Mouse (Mus musculus): ENCODE measurements around the gene Slc4a2. TPM values are rescaled to one million over a fixed set of nuclear protein-coding genes. Genes with fewer than 3 reads are reported as not detected.
"Not testable (repeated sequence)": the region's sequence is repeated elsewhere in the genome, so short reads cannot be mapped to it uniquely, and the experiment has no call there.

Gene Slc4a2
- polyA plus RNA-seq, 1 experiment from 2014 or later, result 38.4 TPM

DNA sequence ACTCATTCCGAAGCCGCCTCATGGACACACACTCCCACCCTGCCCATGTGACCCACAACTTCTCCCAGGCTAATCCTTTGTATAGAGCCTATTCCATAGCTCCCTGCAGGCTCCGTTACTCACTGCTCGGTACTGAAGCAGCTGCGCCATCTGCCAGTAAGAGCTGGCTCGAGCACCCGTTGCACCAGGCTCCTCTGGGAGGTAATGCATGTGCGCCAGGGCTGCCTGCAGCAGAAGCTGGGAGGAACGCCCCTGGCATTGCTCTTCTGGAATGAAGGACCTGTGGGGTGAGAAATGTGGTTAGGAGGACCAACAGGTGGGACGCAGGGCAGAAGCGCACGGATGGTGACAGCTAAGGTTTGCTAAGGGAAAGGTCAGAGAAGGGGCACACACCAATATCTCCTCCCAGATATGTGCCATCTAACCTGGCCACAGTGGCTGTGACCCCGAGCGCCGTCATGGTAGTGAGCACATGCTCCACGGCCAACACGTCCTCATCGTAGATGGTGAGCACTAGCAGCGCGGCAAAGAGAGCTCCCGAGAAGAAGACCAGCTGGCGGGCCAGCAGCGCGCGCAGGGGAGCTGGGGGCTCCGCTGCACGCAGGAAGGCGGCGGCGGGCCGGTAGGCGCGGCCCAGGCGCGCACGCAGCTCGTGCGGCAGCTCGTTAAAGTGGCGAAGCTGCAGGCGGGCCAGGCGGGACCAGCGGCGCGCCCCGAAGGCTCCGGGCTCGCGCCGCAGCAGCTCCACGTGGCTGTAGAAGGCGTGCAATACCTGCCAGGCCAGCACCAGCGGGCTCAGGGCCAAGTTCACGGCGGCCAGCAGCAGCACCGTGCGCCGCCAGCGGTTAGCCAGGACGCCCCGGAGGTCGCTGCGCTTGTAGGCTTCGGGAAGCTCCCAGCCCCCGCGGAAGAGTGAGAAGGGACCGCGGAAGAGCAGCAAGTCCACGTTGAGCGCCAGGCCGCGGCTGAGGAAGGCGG is 36.1 kb upstream of the Slc4a2 start:
- H3K27me3 ChIP-seq (replicated peaks; ENCODE audit: low read depth, poor library complexity, severe bottlenecking), result peaks cover 76% of the 10 kb centered on the region
- no peaks in the 10 kb centered on the region for H3K9me3 ChIP-seq
- peak; percentile 71 for DNase-seq (ENCODE audit: low spot score)
- 1% methylated on average over 73 of the region's 73 CpGs for whole genome bisulfite sequencing
- H3K4me1 ChIP-seq, result peaks cover 49% of the 10 kb centered on the region
- H3K36me3 ChIP-seq (replicated peaks), result no peaks in the 10 kb centered on the region
- peak overlapping the region; percentile 78 for H3K27ac ChIP-seq (replicated peaks)
- peak overlapping the region; percentile 66 for H3K4me3 ChIP-seq

GRCm38 (mm10) chr5:24388246-24388915 is 35.3 kb upstream of the Slc4a2 start:
- Histone ChIP-seq H3K4me1 (peaks cover 42% of the 10 kb centered on the region), H3K27me3 (replicated peaks; ENCODE audit: low read depth, poor library complexity, severe bottlenecking) (peaks cover 76% of the 10 kb centered on the region), H3K36me3 (replicated peaks) (no peaks in the 10 kb centered on the region), H3K27ac (replicated peaks) (peak overlapping the region; percentile 78), H3K9me3 (no peaks in the 10 kb centered on the region), H3K4me3 (peak overlapping the region; percentile 66)
- no peak for DNase-seq (ENCODE audit: low spot score)
- WGBS, result 24% methylated on average over 26 of the region's 26 CpGs

DNA sequence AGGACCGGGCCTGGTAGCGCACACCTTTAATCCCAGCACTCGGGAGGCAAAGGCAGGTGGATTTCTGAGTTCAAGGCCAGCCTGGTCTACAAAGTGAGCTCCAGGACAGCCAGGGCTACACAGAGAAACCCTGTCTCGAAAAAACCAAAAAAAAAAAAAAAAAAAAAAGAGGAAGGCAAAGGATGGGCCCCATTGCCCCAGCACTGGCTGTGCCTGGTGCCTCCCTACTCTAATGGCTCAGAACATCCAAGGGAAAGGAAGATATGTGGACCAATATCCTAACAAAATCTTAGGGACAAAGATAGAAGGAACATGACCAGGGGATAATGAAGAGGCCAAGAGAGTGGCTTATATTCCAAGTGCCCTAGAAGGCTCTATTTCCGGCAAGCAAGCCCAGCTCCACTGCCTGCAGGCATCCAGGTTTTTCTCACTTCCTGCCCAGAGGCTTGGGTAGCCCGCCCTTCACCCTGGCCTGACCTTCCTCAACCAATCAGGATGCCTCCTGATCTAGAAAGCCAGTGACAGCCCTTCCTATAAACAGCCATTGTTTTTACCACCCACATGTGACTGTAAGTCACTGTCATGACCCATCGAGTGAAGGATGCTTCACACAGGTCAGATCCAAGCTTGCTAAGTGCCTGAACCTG is 34.5 kb upstream of the Slc4a2 start:
- 44% methylated on average over 7 of the region's 7 CpGs for WGBS
- no peaks in the 10 kb centered on the region for H3K9me3 ChIP-seq
- H3K27ac ChIP-seq (replicated peaks), result no peak overlapping the region; the same call in 1 of the 2 replicates
- H3K4me3 ChIP-seq, result no peak overlapping the region
- H3K4me1 ChIP-seq, result peaks cover 43% of the 10 kb centered on the region
- no peaks in the 10 kb centered on the region for H3K36me3 ChIP-seq (replicated peaks)
- peak; percentile 64 for DNase-seq (ENCODE audit: low spot score)
- peaks cover 76% of the 10 kb centered on the region for H3K27me3 ChIP-seq (replicated peaks; ENCODE audit: low read depth, poor library complexity, severe bottlenecking)

GRCm38 (mm10) chr5:24389658-24390020 is 34.0 kb upstream of the Slc4a2 start:
- Histone ChIP-seq H3K36me3 (replicated peaks) (no peaks in the 10 kb centered on the region), H3K27ac (replicated peaks) (no peak overlapping the region; the same call in 1 of the 2 replicates), H3K27me3 (replicated peaks; ENCODE audit: low read depth, poor library complexity, severe bottlenecking) (peaks cover 72% of the 10 kb centered on the region), H3K4me1 (peaks cover 44% of the 10 kb centered on the region), H3K4me3 (no peak overlapping the region), H3K9me3 (no peaks in the 10 kb centered on the region)
- WGBS, result 78% methylated on average over 4 of the region's 4 CpGs
- no peak for DNase-seq (ENCODE audit: low spot score)

DNA sequence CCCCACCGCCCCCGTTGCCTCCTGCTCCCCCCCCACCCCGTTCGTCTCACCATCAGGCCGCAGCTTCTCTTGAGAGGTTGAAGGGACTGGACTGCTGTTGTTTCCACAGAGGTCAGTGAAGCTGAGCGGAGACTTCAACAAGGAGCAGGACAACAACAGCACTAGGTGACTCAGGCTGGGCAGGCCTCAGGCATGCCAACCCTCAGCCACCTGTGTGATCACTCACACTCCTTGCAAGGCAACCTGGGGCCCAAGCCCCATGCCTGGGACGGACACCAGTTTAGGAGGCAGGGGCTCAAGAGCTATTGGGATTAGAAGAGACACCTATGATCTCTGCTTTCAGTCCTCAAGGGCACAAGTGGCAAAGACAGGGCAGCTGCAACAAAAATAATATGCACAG is 31.8 kb upstream of the Slc4a2 start, which contains the start of gene Atg9b:
Gene Atg9b, minus strand, starts transcription at position 280 of the 400 bp plus-strand sequence.
- peaks cover 4% of the 10 kb centered on the region; the same call in 1 of the 2 replicates for H3K36me3 ChIP-seq (replicated peaks)
- H3K27me3 ChIP-seq (replicated peaks; ENCODE audit: low read depth, poor library complexity, severe bottlenecking), result peaks cover 49% of the 10 kb centered on the region
- no peaks in the 10 kb centered on the region for H3K9me3 ChIP-seq
- DNase-seq (ENCODE audit: low spot score), result no peak
- peaks cover 47% of the 10 kb centered on the region for H3K4me1 ChIP-seq
- H3K4me3 ChIP-seq, result no peak within 1 kb of the TSS
- 86% methylated on average over 7 of the region's 7 CpGs for WGBS
- no peak within 1 kb of the TSS for H3K27ac ChIP-seq (replicated peaks)

GRCm38 (mm10) chr5:24392724-24393123 is 30.9 kb upstream of the Slc4a2 start:
- H3K4me3 ChIP-seq, result no peak overlapping the region
- DNase-seq (ENCODE audit: low spot score), result no peak
- H3K27ac ChIP-seq (replicated peaks), result no peak overlapping the region
- peaks cover 41% of the 10 kb centered on the region for H3K27me3 ChIP-seq (replicated peaks; ENCODE audit: low read depth, poor library complexity, severe bottlenecking)
- peaks cover 38% of the 10 kb centered on the region for H3K4me1 ChIP-seq
- H3K36me3 ChIP-seq (replicated peaks), result peaks cover 4% of the 10 kb centered on the region; the same call in 1 of the 2 replicates
- WGBS, result 79% methylated on average over 7 of the region's 7 CpGs
- H3K9me3 ChIP-seq, result no peaks in the 10 kb centered on the region

GRCm38 (mm10) chr5:24393392-24393997 is 30.1 kb upstream of the Slc4a2 start, which contains the start of gene Abcb8:
Gene Abcb8, plus strand, starts transcription at chr5:24393663.
- H3K4me3 ChIP-seq, result peak within 1 kb of the TSS; percentile 62
- no peaks in the 10 kb centered on the region for H3K9me3 ChIP-seq
- H3K36me3 ChIP-seq (replicated peaks), result peaks cover 4% of the 10 kb centered on the region; the same call in 1 of the 2 replicates
- WGBS, result 23% methylated on average over 7 of the region's 7 CpGs
- DNase-seq (ENCODE audit: low spot score), result peak; percentile 80
- peaks cover 33% of the 10 kb centered on the region for H3K27me3 ChIP-seq (replicated peaks; ENCODE audit: low read depth, poor library complexity, severe bottlenecking)
- H3K27ac ChIP-seq (replicated peaks), result peak within 1 kb of the TSS; percentile 87
- peaks cover 30% of the 10 kb centered on the region for H3K4me1 ChIP-seq

- DNase-seq (ENCODE audit: low spot score), result peak; percentile 96
- peaks cover 4% of the 10 kb centered on the region; the same call in 1 of the 2 replicates for H3K36me3 ChIP-seq (replicated peaks)
- peak overlapping the region; percentile 87 for H3K27ac ChIP-seq (replicated peaks)
- peaks cover 25% of the 10 kb centered on the region for H3K27me3 ChIP-seq (replicated peaks; ENCODE audit: low read depth, poor library complexity, severe bottlenecking)
- H3K9me3 ChIP-seq, result no peaks in the 10 kb centered on the region
- H3K4me3 ChIP-seq, result peak overlapping the region; percentile 62
- H3K4me1 ChIP-seq, result peaks cover 22% of the 10 kb centered on the region
- WGBS, result 1% methylated on average over 36 of the region's 36 CpGs
Observed at GRCm38 (mm10) chr5:24394165-24394894, 29.3 kb upstream of the Slc4a2 start.

DNA sequence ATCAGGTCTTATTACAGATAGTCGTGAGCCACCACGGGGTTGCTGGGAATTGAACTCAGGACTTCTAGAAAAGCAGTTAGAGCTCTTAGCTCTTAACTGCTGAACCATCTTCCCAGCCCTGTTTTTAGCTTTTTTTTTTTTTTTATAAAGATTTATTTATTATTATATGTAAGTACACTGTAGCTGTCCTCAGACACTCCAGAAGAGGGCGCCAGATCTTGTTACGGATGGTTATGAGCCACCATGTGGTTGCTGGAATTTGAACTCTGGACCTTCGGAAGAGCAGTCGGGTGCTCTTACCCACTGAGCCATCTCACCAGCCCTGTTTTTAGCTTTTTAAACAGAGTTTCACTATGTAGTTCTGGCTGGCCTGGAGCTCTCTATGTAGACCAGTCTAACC is 27.4 kb upstream of the Slc4a2 start:
- WGBS, result 88% methylated on average over 6 of the region's 6 CpGs
- DNase-seq (ENCODE audit: low spot score); H3K9me3 ChIP-seq; H3K27ac ChIP-seq (replicated peaks); H3K4me3 ChIP-seq; H3K27me3 ChIP-seq (replicated peaks; ENCODE audit: low read depth, poor library complexity, severe bottlenecking): not testable (repeated sequence)
- H3K4me1 ChIP-seq, result peaks cover 20% of the 10 kb centered on the region
- peaks cover 19% of the 10 kb centered on the region for H3K36me3 ChIP-seq (replicated peaks)

- no peaks in the 10 kb centered on the region for H3K27me3 ChIP-seq (replicated peaks; ENCODE audit: low read depth, poor library complexity, severe bottlenecking)
- no peak overlapping the region for H3K4me3 ChIP-seq
- no peaks in the 10 kb centered on the region for H3K9me3 ChIP-seq
- WGBS, result 86% methylated on average over 10 of the region's 10 CpGs
- H3K27ac ChIP-seq (replicated peaks), result no peak overlapping the region
- H3K4me1 ChIP-seq, result peaks cover 10% of the 10 kb centered on the region; the same call in 1 of the 2 replicates
- peaks cover 50% of the 10 kb centered on the region for H3K36me3 ChIP-seq (replicated peaks)
- no peak for DNase-seq (ENCODE audit: low spot score)
Observed at GRCm38 (mm10) chr5:24399686-24400085, 24.0 kb upstream of the Slc4a2 start.

DNA sequence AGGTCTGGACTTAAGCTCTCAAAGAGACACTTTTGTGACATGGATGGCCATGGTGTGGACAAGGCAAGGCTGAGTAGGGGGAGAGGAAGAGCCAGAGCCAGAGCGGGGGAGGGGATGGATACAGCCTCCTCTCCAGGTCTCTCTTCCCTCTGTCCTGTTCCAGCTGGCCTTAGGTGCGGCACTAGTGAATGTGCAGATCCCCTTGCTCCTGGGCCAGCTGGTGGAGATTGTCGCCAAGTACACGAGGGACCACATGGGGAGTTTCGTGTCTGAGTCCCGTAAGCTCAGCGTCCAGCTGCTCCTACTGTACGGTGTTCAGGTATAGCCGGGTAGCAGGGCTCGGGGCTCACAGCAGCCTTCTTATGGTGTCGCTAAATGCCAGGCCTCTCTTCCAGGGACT is 23.3 kb upstream of the Slc4a2 start:
- WGBS, result 89% methylated on average over 11 of the region's 11 CpGs
- H3K4me1 ChIP-seq, result peaks cover 7% of the 10 kb centered on the region; the same call in 1 of the 2 replicates
- peaks cover 55% of the 10 kb centered on the region for H3K36me3 ChIP-seq (replicated peaks)
- H3K4me3 ChIP-seq, result no peak overlapping the region
- no peaks in the 10 kb centered on the region for H3K27me3 ChIP-seq (replicated peaks; ENCODE audit: low read depth, poor library complexity, severe bottlenecking)
- no peaks in the 10 kb centered on the region for H3K9me3 ChIP-seq
- no peak overlapping the region for H3K27ac ChIP-seq (replicated peaks)
- DNase-seq (ENCODE audit: low spot score), result no peak

Measured in embryonic facial prominence, embryonic 10.5 days (tissue).